In genomic region chr14:12529961-12530542, GRCm38 (mm10) we compare ENCODE assay signal across 8 mouse cellular contexts.
A peak's percentile ranks its signal among the peaks of the same experiment; 100 is the strongest.
DNase-seq lines count a peak whose midpoint lies in the region; ATAC-seq and TF ChIP-seq lines count a peak whose summit lies in the region.

No protein-coding gene starts in this region.

- DNase-seq in lung, adult 2 months: no peak
- DNase-seq in lung, postnatal 25 days (ENCODE audit: low spot score): no peak
- peak; percentile 41 for DNase-seq in cerebellum, adult 9-11 months
- DNase-seq in frontal cortex, adult 2 months (ENCODE audit: extremely low spot score in 1 of 2, low spot score in 1 of 2): peak; percentile 50 to 70
- peak; percentile 5 to 23 for DNase-seq in kidney, adult 8-10 months
- DNase-seq in limb, embryonic 11.5 days (ENCODE audit: low spot score): peak; percentile 84
- peak; percentile 74 for DNase-seq in neural tube, embryonic 11.5 days (ENCODE audit: low spot score)
- DNase-seq in natural killer cell, adult 2 months (ENCODE audit: low spot score in 2 of 2): no peak

- 12% methylated on average over 11 of the region's 11 CpGs for WGBS in lung, adult 2 months
- WGBS in limb, embryonic 11.5 days: 14% methylated on average over 11 of the region's 11 CpGs
- WGBS in neural tube, embryonic 11.5 days: 13% methylated on average over 11 of the region's 11 CpGs

- H3K36me3 ChIP-seq in limb, embryonic 11.5 days (ENCODE audit: control insufficient read depth, insufficient read depth, low read length): no peaks in the 10 kb centered on the region
- H3K36me3 ChIP-seq in neural tube, embryonic 11.5 days (ENCODE audit: control insufficient read depth, insufficient read depth, low read length): no peaks in the 10 kb centered on the region

- no peak overlapping the region for H3K4me3 ChIP-seq in lung, adult 2 months (replicated peaks; ENCODE audit: extremely low read depth, low read depth, low read length)
- H3K4me3 ChIP-seq in limb, embryonic 11.5 days (ENCODE audit: low read depth, low read length): no peak overlapping the region
- H3K4me3 ChIP-seq in neural tube, embryonic 11.5 days (ENCODE audit: low read depth, low read length): no peak overlapping the region

- no peaks in the 10 kb centered on the region for H3K27me3 ChIP-seq in limb, embryonic 11.5 days (ENCODE audit: control insufficient read depth, insufficient read depth, low read length)
- H3K27me3 ChIP-seq in neural tube, embryonic 11.5 days (ENCODE audit: control insufficient read depth, insufficient read depth, low read length): no peaks in the 10 kb centered on the region

- ATAC-seq in limb, embryonic 11.5 days (ENCODE audit: insufficient number of reproducible peaks, low FRiP score, low TSS enrichment, low read depth): 0 out of 2 replicates have a peak, but pooled peaks have one; percentile 17
- ATAC-seq in neural tube, embryonic 11.5 days (ENCODE audit: insufficient read depth, low FRiP score, low TSS enrichment): 0 out of 2 replicates have a peak, but pooled peaks have one; percentile 63

- no peaks in the 10 kb centered on the region for H3K4me1 ChIP-seq in lung, adult 2 months (ENCODE audit: control insufficient read depth, insufficient read depth, low read length)
- no peaks in the 10 kb centered on the region for H3K4me1 ChIP-seq in limb, embryonic 11.5 days (ENCODE audit: control insufficient read depth, insufficient read depth, low read length)
- H3K4me1 ChIP-seq in neural tube, embryonic 11.5 days (ENCODE audit: control insufficient read depth, insufficient read depth, low read length): no peaks in the 10 kb centered on the region

- H3K9ac ChIP-seq in limb, embryonic 11.5 days (ENCODE audit: low read length): no peak overlapping the region
- H3K9ac ChIP-seq in neural tube, embryonic 11.5 days (ENCODE audit: low read length): no peak overlapping the region

- H3K9me3 ChIP-seq in limb, embryonic 11.5 days (ENCODE audit: control insufficient read depth, low read length): no peaks in the 10 kb centered on the region
- H3K9me3 ChIP-seq in neural tube, embryonic 11.5 days (ENCODE audit: control insufficient read depth, low read length): no peaks in the 10 kb centered on the region

- no peak for TF ChIP-seq POLR2A in lung, adult 2 months (IDR thresholded peaks at IDR 0.05; ENCODE audit: borderline replicate concordance, extremely low read depth, low read depth, low read length)

- peak; percentile 40; the same call in 1 of the 2 replicates for TF ChIP-seq CTCF in lung, adult 2 months (IDR thresholded peaks at IDR 0.05; ENCODE audit: insufficient read depth, low read length)

- no peak overlapping the region for H3K4me2 ChIP-seq in limb, embryonic 11.5 days (ENCODE audit: low read depth, severe bottlenecking)
- H3K4me2 ChIP-seq in neural tube, embryonic 11.5 days (ENCODE audit: low read depth): no peak overlapping the region

- H3K27ac ChIP-seq in limb, embryonic 11.5 days (replicated peaks; ENCODE audit: low read depth, low read length): no peak overlapping the region
- no peak overlapping the region for H3K27ac ChIP-seq in neural tube, embryonic 11.5 days (ENCODE audit: low read depth, low read length)

Comparison
In these comparisons a context has a peak if more than half of its experiments do, and no peak if none do; other contexts are left out.
1. DNase-seq: peak in cerebellum, adult 9-11 months (single experiment), frontal cortex, adult 2 months (2 of 2), kidney, adult 8-10 months (2 of 2), limb, embryonic 11.5 days (single experiment) and neural tube, embryonic 11.5 days (single experiment); none in lung, adult 2 months (single experiment), lung, postnatal 25 days (single experiment) and natural killer cell, adult 2 months (0 of 2).